Mouse (Mus musculus): ENCODE data around the gene Aldoart2.
"Not testable (repeated sequence)": the region's sequence is repeated elsewhere in the genome, so short reads cannot be mapped to it uniquely, and the experiment has no call there.

Aldoart2 gene

GRCm38 (mm10) chr12:55565206-55565605 is at the start of gene Aldoart2:
TSS of gene Aldoart2 (plus strand) at chr12:55565239.
- Histone ChIP-seq H3K4me1 (replicated peaks; ENCODE audit: low read depth, low read length) (peaks cover 35% of the 10 kb centered on the region), H3K36me3 (ENCODE audit: insufficient read depth, low read length) (no peaks in the 10 kb centered on the region), H3K9me3 (ENCODE audit: low read length) (peaks cover 4% of the 10 kb centered on the region; the same call in 1 of the 2 replicates), H3K4me3 (replicated peaks; ENCODE audit: low read length) (peak within 1 kb of the TSS; percentile 70), H3K27me3 (ENCODE audit: insufficient read depth, low read length) (peaks cover 8% of the 10 kb centered on the region)
- TF ChIP-seq NANOG (IDR thresholded peaks at IDR 0.05; ENCODE audit: borderline replicate concordance, low read length) (no peak), CTCF (conservative IDR thresholded peaks at IDR 0.05; ENCODE audit: low read length) (no peak), POU5F1 (IDR thresholded peaks at IDR 0.05; ENCODE audit: borderline replicate concordance, low read length) (no peak)

- H3K4me3 ChIP-seq (replicated peaks; ENCODE audit: low read length): peak overlapping the region; percentile 29; the same call in 1 of the 2 replicates
- TF ChIP-seq POU5F1 (IDR thresholded peaks at IDR 0.05; ENCODE audit: borderline replicate concordance, low read length): no peak
- TF ChIP-seq NANOG (IDR thresholded peaks at IDR 0.05; ENCODE audit: borderline replicate concordance, low read length): no peak
- peak; percentile 99 for TF ChIP-seq CTCF (conservative IDR thresholded peaks at IDR 0.05; ENCODE audit: low read length)
- H3K4me1 ChIP-seq (replicated peaks; ENCODE audit: low read depth, low read length): peaks cover 31% of the 10 kb centered on the region
- no peaks in the 10 kb centered on the region for H3K36me3 ChIP-seq (ENCODE audit: insufficient read depth, low read length)
- H3K27me3 ChIP-seq (ENCODE audit: insufficient read depth, low read length): no peaks in the 10 kb centered on the region; the same call in 1 of the 2 replicates
- no peaks in the 10 kb centered on the region for H3K9me3 ChIP-seq (ENCODE audit: low read length)
Observed at GRCm38 (mm10) chr12:55518061-55518738, 46.8 kb upstream of the Aldoart2 start.

- H3K36me3 ChIP-seq (ENCODE audit: insufficient read depth, low read length): 0 out of 2 replicates have a peak, but pooled peaks cover 8% of the 10 kb centered on the region
- TF ChIP-seq CTCF (conservative IDR thresholded peaks at IDR 0.05; ENCODE audit: low read length) (no peak), NANOG (IDR thresholded peaks at IDR 0.05; ENCODE audit: borderline replicate concordance, low read length) (no peak)
- H3K9me3 ChIP-seq (ENCODE audit: low read length): no peaks in the 10 kb centered on the region
- H3K27me3 ChIP-seq (ENCODE audit: insufficient read depth, low read length): no peaks in the 10 kb centered on the region
- H3K4me3 ChIP-seq (replicated peaks; ENCODE audit: low read length): no peak overlapping the region
- H3K4me1 ChIP-seq (replicated peaks; ENCODE audit: low read depth, low read length): peaks cover 13% of the 10 kb centered on the region
Observed at GRCm38 (mm10) chr12:55526983-55527752, 37.9 kb upstream of the Aldoart2 start.

DNA sequence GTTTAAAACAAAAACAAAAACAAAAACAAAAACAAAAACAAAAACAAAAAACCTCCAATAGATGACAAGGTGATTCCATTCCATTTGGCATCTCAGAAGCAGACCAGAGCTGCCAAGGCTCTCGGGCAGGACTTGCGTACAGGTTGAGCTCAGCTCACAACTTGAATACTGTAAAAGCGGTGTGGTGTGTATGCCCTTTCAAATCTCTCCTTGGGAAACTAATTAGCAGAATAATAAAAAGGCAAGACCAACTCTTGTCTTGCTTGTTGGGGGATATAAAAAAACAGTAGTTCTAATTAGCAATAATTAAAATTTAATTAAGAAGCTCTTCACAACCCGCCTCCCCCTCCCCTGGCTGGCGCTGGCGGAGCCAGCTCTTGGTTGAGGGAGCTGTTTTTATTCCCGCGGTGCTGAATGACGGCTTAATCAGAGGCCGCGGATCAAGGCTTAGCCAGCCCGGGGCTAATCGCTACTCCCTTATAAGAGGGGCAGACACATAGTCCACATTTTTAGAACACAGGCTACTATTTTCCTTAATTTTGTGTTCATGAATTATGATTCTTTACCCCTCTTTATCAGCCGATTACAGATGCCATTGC is 28.4 kb upstream of the Aldoart2 start:
- peaks cover 19% of the 10 kb centered on the region for H3K4me1 ChIP-seq (replicated peaks; ENCODE audit: low read depth, low read length)
- H3K36me3 ChIP-seq (ENCODE audit: insufficient read depth, low read length): no peaks in the 10 kb centered on the region
- H3K27me3 ChIP-seq (ENCODE audit: insufficient read depth, low read length): peaks cover 4% of the 10 kb centered on the region; the same call in 1 of the 2 replicates
- TF ChIP-seq NANOG (IDR thresholded peaks at IDR 0.05; ENCODE audit: borderline replicate concordance, low read length) (no peak), CTCF (conservative IDR thresholded peaks at IDR 0.05; ENCODE audit: low read length) (no peak), POU5F1 (IDR thresholded peaks at IDR 0.05; ENCODE audit: borderline replicate concordance, low read length) (no peak)
- H3K9me3 ChIP-seq (ENCODE audit: low read length): no peaks in the 10 kb centered on the region
- no peak overlapping the region for H3K4me3 ChIP-seq (replicated peaks; ENCODE audit: low read length)

GRCm38 (mm10) chr12:55537742-55538141 is 27.3 kb upstream of the Aldoart2 start:
- H3K9me3 ChIP-seq (ENCODE audit: low read length): no peaks in the 10 kb centered on the region
- no peak for TF ChIP-seq POU5F1 (IDR thresholded peaks at IDR 0.05; ENCODE audit: borderline replicate concordance, low read length)
- TF ChIP-seq CTCF (conservative IDR thresholded peaks at IDR 0.05; ENCODE audit: low read length): no peak
- no peak for TF ChIP-seq NANOG (IDR thresholded peaks at IDR 0.05; ENCODE audit: borderline replicate concordance, low read length)
- peaks cover 19% of the 10 kb centered on the region for H3K4me1 ChIP-seq (replicated peaks; ENCODE audit: low read depth, low read length)
- peaks cover 4% of the 10 kb centered on the region; the same call in 1 of the 2 replicates for H3K27me3 ChIP-seq (ENCODE audit: insufficient read depth, low read length)
- H3K36me3 ChIP-seq (ENCODE audit: insufficient read depth, low read length): no peaks in the 10 kb centered on the region
- no peak overlapping the region for H3K4me3 ChIP-seq (replicated peaks; ENCODE audit: low read length)

DNA sequence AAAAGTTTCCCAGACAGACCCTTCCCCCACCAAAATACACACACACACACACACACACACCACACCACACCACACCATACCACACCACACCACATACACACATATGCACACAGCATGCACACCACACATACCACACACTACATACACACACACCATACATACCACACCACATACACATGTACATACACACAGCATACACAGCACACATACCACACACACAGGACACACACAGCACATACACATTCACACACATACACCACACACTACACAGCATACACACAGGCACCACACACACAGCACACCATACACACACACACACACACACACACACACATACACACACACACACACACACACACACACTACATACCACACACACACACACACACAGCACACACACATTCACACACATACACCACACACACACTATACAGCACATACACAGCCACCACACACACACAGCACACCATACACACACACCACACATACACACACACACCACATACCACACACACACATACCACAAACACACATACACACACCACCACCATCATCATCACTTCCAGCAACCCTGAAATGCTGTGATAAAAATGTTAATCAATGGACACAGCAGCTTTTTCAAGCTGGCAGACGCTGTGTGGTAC is 26.6 kb upstream of the Aldoart2 start:
- Histone ChIP-seq H3K36me3 (ENCODE audit: insufficient read depth, low read length) (no peaks in the 10 kb centered on the region), H3K27me3 (ENCODE audit: insufficient read depth, low read length) (peaks cover 4% of the 10 kb centered on the region; the same call in 1 of the 2 replicates), H3K4me1 (replicated peaks; ENCODE audit: low read depth, low read length) (peaks cover 19% of the 10 kb centered on the region), H3K9me3 (ENCODE audit: low read length) (no peaks in the 10 kb centered on the region), H3K4me3 (replicated peaks; ENCODE audit: low read length) (no peak overlapping the region)
- no peak for TF ChIP-seq CTCF (conservative IDR thresholded peaks at IDR 0.05; ENCODE audit: low read length)
- no peak for TF ChIP-seq NANOG (IDR thresholded peaks at IDR 0.05; ENCODE audit: borderline replicate concordance, low read length)
- no peak for TF ChIP-seq POU5F1 (IDR thresholded peaks at IDR 0.05; ENCODE audit: borderline replicate concordance, low read length)

DNA sequence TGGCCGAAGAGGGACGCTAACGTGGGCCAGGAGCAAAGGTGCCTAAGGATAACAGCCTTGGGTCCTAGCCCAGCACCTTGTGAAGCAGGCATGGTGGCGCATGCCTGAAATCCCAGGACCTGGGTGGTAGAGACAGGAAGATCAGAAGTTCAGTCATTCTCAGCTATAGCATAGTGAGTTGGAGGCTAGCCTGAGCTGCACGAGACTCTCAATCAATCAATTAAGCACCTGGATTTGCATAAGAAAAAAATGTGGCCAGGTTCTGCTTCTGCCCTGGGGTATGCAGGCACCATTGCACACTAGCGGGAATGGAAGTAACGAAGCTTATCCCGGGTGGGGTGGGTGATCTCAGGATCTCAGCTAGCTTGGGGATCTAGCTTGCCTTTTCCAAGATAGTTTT is 25.9 kb upstream of the Aldoart2 start:
- Histone ChIP-seq H3K4me3 (replicated peaks; ENCODE audit: low read length) (no peak overlapping the region), H3K9me3 (ENCODE audit: low read length) (no peaks in the 10 kb centered on the region), H3K36me3 (ENCODE audit: insufficient read depth, low read length) (no peaks in the 10 kb centered on the region), H3K4me1 (replicated peaks; ENCODE audit: low read depth, low read length) (peaks cover 19% of the 10 kb centered on the region), H3K27me3 (ENCODE audit: insufficient read depth, low read length) (peaks cover 4% of the 10 kb centered on the region; the same call in 1 of the 2 replicates)
- TF ChIP-seq POU5F1 (IDR thresholded peaks at IDR 0.05; ENCODE audit: borderline replicate concordance, low read length) (no peak), CTCF (conservative IDR thresholded peaks at IDR 0.05; ENCODE audit: low read length) (no peak), NANOG (IDR thresholded peaks at IDR 0.05; ENCODE audit: borderline replicate concordance, low read length) (no peak)

- not testable (repeated sequence) for H3K36me3 ChIP-seq (ENCODE audit: insufficient read depth, low read length); H3K4me3 ChIP-seq (replicated peaks; ENCODE audit: low read length); H3K27me3 ChIP-seq (ENCODE audit: insufficient read depth, low read length); H3K4me1 ChIP-seq (replicated peaks; ENCODE audit: low read depth, low read length)
- H3K9me3 ChIP-seq (ENCODE audit: low read length): peaks cover 32% of the 10 kb centered on the region
Observed at GRCm38 (mm10) chr12:55554901-55555300, 10.1 kb upstream of the Aldoart2 start.

Data from E14TG2a.4 (cell line).